Mouse (Mus musculus): ENCODE measurements around the gene Serpinb7. TPM values are rescaled to one million over a fixed set of nuclear protein-coding genes. Genes with fewer than 3 reads are reported as not detected.

Serpinb7 gene
- 0.43 and 0.44 TPM in 2 replicates for polyA plus RNA-seq (2015; fragmentation: Nextera tagmentation; extraction: Ambion mirVana)

GRCm38 (mm10) chr1:107399355-107399754, at the start of gene Serpinb7:
Gene Serpinb7, plus strand, starts transcription at chr1:107399655.

GRCm38 (mm10) chr1:107360898-107361297, 38.6 kb upstream of the Serpinb7 start, which contains the start of gene Serpinb11:
Gene Serpinb11, plus strand, starts transcription at chr1:107361198.

Other genes with a start within 250 kb of the Serpinb7 start
- not detected in 2 replicates for gene Serpinb3b, start 121.3 kb upstream of the Serpinb7 start, polyA plus RNA-seq (2015; fragmentation: Nextera tagmentation; extraction: Ambion mirVana)
- not detected in 2 replicates for gene Serpinb3c, start 121.3 kb upstream of the Serpinb7 start, polyA plus RNA-seq (2015; fragmentation: Nextera tagmentation; extraction: Ambion mirVana)
- gene Serpinb11, start 38.5 kb upstream of the Serpinb7 start, polyA plus RNA-seq (2015; fragmentation: Nextera tagmentation; extraction: Ambion mirVana): not detected in 2 replicates
- not detected in 2 replicates for gene Serpinb2, start 111.8 kb downstream of the Serpinb7 start, polyA plus RNA-seq (2015; fragmentation: Nextera tagmentation; extraction: Ambion mirVana)
- gene Serpinb8, start 190.4 kb downstream of the Serpinb7 start, polyA plus RNA-seq (2015; fragmentation: Nextera tagmentation; extraction: Ambion mirVana): 0.27 and 1.4 TPM in 2 replicates

Data from neural tube, postnatal 0 days (tissue).